Mouse (Mus musculus): ENCODE measurements around the gene Eno3.

GRCm38 (mm10) chr11:70628431-70628830, 28.6 kb upstream of the Eno3 start:
- no peak for TF ChIP-seq CTCF (IDR thresholded peaks at IDR 0.05; ENCODE audit: control insufficient read depth, insufficient read depth, insufficient read length)
- no peak for TF ChIP-seq USF1 (IDR thresholded peaks at IDR 0.05; ENCODE audit: low read depth)
- no peak for TF ChIP-seq MAX (IDR thresholded peaks at IDR 0.05)
- no peak for TF ChIP-seq CEBPB (IDR thresholded peaks at IDR 0.05; ENCODE audit: low read depth)
- TF ChIP-seq MYOD1 (IDR thresholded peaks at IDR 0.05; ENCODE audit: control insufficient read depth, insufficient read length, low read depth): no peak
- TF ChIP-seq MYOG (IDR thresholded peaks at IDR 0.05; ENCODE audit: control insufficient read depth, extremely low read depth, insufficient read length): no peak

Data from C2C12 (cell line).